Mouse (Mus musculus) stomach, embryonic 14.5 days (tissue): Measurements from ENCODE around the gene Skint7. TPM values are rescaled to one million over a fixed set of nuclear protein-coding genes. Genes with fewer than 3 reads are reported as not detected.
"Not testable (repeated sequence)": the region's sequence is repeated elsewhere in the genome, so short reads cannot be mapped to it uniquely, and the experiment has no call there.

Experiments
- ATAC-seq: fragments of 200-750 bp; cut with Nextera tagmentation; 2 replicates; pipeline ENCODE4 v1.8.0; 2017; ENCODE audit warnings: low read depth, moderate TSS enrichment; ENCODE audit not compliant: insufficient number of reproducible peaks, insufficient read depth, low FRiP score
- H3K27ac ChIP-seq: fragments of 300-500 bp; sonication (generic); 2 replicates; pipeline ENCODE4 v1.5.1; 2014; ENCODE audit warnings: mild to moderate bottlenecking, low read length, moderate library complexity, mixed read lengths
- H3K27me3 ChIP-seq: fragments of 300-500 bp; sonication (generic); 2 replicates; pipeline ENCODE4 v1.6.1; 2014; ENCODE audit warnings: low read length, control low read depth, mixed read lengths; ENCODE audit not compliant: control insufficient read depth, insufficient read depth
- H3K36me3 ChIP-seq: fragments of 300-500 bp; sonication (generic); 2 replicates; pipeline ENCODE4 v1.6.1; 2014; ENCODE audit warnings: mild to moderate bottlenecking, control low read depth, low read length, moderate library complexity, mixed read lengths; ENCODE audit not compliant: control insufficient read depth, insufficient read depth
- H3K4me1 ChIP-seq: fragments of 300-500 bp; sonication (generic); 2 replicates; pipeline ENCODE4 v1.6.1; 2014; ENCODE audit warnings: low read length, control low read depth, mixed read lengths; ENCODE audit not compliant: control insufficient read depth, insufficient read depth
- H3K4me2 ChIP-seq: fragments of 300-500 bp; sonication (generic); replicated peaks from 2 replicates; pipeline ENCODE4 v1.6.1; 2014; ENCODE audit warnings: low read depth, low read length, control low read depth
- H3K4me3 ChIP-seq: fragments of 300-500 bp; sonication (generic); 2 replicates; pipeline ENCODE4 v1.5.1; 2014; ENCODE audit warnings: low read depth, low read length, control low read depth
- H3K9ac ChIP-seq: fragments of 300-500 bp; sonication (generic); replicated peaks from 2 replicates; pipeline ENCODE4 v1.6.1; 2014; ENCODE audit warnings: low read depth, mild to moderate bottlenecking, control low read depth, low read length, moderate library complexity, mixed read lengths
- H3K9me3 ChIP-seq: fragments of 300-500 bp; sonication (generic); 2 replicates; pipeline ENCODE4 v1.6.1; 2016; ENCODE audit warnings: low read depth, low read length, control low read depth; ENCODE audit not compliant: control insufficient read depth
- WGBS: fragments of 180-500 bp; shearing (Covaris S2); extraction: QIAGEN DNeasy Blood & Tissue Kit; methylation state at CpG from one replicate; pipeline ENCODE4 v1.1.7; 2014; 5-methylcytosine and 5-hydroxymethylcytosine counted together
- polyA plus RNA-seq: library from polyadenylated mRNA; unstranded; fragments of >200 nt; fragmentation: Nextera tagmentation; extraction: Ambion mirVana; gene quantifications from 2 replicates; pipeline ENCODE4 v1.2.1, GENCODE M21; 2014

The Skint7 gene
- polyA plus RNA-seq: not detected in 2 replicates

DNA sequence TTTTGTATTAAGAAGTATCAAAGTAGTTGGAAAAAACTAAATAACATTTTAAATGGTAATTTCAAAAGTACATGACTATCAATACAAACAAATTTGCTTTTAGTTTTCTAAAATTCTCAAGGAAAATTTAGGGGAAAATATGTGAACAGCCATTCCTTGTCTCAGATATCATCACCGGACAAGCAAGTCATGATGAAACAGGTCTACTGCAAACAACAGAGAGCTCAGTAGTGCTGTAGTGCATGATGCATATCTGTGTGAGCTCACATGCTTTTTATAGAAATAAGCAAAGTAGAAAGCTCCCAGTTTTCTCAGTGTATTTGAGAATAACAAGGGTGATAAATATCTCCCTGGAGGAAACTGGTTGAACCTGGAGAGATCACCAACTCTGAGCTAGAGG, at the start of gene Skint7:
Skint7 (plus strand) TSS at position 301 of the 400 bp plus-strand sequence.
- no peaks in the 10 kb centered on the region for H3K27me3 ChIP-seq
- no peaks in the 10 kb centered on the region for H3K36me3 ChIP-seq
- no peak within 1 kb of the TSS for H3K9ac ChIP-seq
- H3K4me1 ChIP-seq: no peaks in the 10 kb centered on the region
- no peak within 1 kb of the TSS for H3K4me3 ChIP-seq
- no peaks in the 10 kb centered on the region for H3K9me3 ChIP-seq
- no peak for ATAC-seq
- H3K4me2 ChIP-seq: no peak within 1 kb of the TSS
- no peak within 1 kb of the TSS for H3K27ac ChIP-seq
- WGBS: 94% methylated on average over 1 of the region's 1 CpGs

DNA sequence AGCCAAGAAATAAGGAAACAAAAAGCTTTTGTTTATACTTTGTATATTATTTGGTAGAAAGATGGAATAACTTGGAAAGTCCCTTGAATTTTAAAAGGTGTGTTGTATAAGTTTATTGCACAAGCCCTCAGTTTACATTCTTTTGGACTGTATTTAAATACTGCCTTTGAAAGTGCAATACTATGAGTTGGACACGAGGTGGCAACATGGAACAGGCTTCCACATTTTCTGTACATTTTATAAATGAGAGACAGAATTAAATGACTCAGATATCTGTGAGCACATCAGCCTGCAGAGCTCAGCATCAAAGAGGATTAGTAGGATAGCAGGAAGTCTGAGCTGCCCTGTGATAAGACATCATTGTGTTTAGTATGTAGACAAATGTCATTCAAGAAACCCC, 11.4 kb upstream of the Skint7 start:
- Histone ChIP-seq H3K9me3 (no peaks in the 10 kb centered on the region), H3K27me3 (no peaks in the 10 kb centered on the region), H3K36me3 (no peaks in the 10 kb centered on the region), H3K27ac (no peak overlapping the region), H3K9ac (no peak overlapping the region), H3K4me2 (no peak overlapping the region), H3K4me1 (no peaks in the 10 kb centered on the region), H3K4me3 (no peak overlapping the region)
- WGBS: 11% methylated on average over 1 of the region's 1 CpGs
- ATAC-seq: no peak

DNA sequence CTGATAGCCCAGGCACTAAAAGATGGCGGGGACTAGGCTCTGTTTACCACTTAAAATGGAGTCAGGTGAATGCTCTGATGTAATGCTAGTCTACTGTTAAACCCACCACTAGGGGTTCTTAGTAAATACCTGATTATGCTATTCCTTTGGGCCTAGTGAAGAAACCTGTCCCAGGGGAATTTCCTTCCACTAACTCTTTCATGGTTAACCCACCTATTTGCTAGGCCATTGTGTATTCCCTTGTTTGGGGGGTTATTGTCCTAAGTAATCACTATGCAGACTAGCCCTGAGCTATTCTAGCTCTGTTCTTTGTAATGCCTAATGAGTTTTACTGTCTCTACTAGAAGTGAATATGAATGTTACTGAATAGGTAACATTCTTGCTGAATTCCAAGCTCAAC, 9.5 kb upstream of the Skint7 start:
- H3K4me3 ChIP-seq, H3K27me3 ChIP-seq, H3K4me2 ChIP-seq, ATAC-seq, H3K36me3 ChIP-seq, H3K4me1 ChIP-seq, H3K9ac ChIP-seq, H3K27ac ChIP-seq, H3K9me3 ChIP-seq: not testable (repeated sequence)
- WGBS: 67% methylated on average over 1 of the region's 1 CpGs

DNA sequence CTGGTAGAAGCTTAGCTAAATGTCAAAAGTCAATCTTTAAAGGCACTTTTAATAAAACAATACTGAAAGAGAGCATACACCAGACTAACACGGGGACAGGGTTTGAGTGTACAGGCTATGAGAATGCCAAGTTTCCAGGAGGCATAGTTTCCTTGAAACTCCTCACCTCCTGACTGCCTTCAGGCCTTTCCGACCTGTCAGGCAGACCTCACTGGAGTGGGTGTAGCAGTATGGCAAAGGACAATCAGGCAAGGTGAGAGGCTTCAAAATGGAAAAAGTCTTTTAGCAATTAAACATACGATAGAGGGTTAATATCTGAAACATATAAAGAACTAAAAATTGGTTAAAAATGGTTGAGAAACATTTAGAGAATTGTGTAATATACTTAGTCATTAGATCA, 9.1 kb upstream of the Skint7 start:
- Histone ChIP-seq H3K27me3 (no peaks in the 10 kb centered on the region), H3K4me2 (no peak overlapping the region), H3K9me3 (no peaks in the 10 kb centered on the region), H3K9ac (no peak overlapping the region), H3K4me1 (no peaks in the 10 kb centered on the region), H3K4me3 (no peak overlapping the region), H3K36me3 (no peaks in the 10 kb centered on the region), H3K27ac (no peak overlapping the region)
- no peak for ATAC-seq
- WGBS: 73% methylated on average over 3 of the region's 3 CpGs

DNA sequence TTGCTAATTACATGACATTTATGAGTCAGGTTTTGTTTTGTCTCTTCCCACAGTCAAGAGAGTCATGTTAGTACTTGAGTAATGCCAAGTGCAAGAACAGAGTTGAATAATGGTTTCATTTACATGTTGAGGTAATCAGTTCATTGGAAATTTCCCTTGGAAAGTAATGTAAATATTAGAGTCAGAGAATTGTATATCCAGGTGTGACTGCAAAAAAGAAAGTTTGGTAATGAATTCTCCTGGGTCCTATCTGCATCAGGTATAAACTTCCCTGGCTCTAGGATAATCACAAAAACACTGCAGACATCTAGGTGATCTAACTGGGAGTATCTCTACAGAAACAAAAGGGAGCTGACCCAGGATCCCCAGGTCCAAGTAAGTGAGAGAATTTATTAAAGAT, 33.2 kb downstream of the Skint7 start, which contains the start of gene Skint1:
Skint1 (plus strand) TSS at position 301 of the 400 bp plus-strand sequence.
- Histone ChIP-seq H3K36me3 (no peaks in the 10 kb centered on the region), H3K4me2 (no peak within 1 kb of the TSS), H3K27me3 (no peaks in the 10 kb centered on the region), H3K9me3 (no peaks in the 10 kb centered on the region), H3K4me1 (no peaks in the 10 kb centered on the region), H3K27ac (no peak within 1 kb of the TSS), H3K9ac (no peak within 1 kb of the TSS), H3K4me3 (no peak within 1 kb of the TSS)
- ATAC-seq: no peak

Other genes starting within 250 kb of the Skint7 start
- gene Slc5a9, start 70.0 kb upstream of the Skint7 start, polyA plus RNA-seq: 2.5 and 3.6 TPM in 2 replicates
- gene Skint8, start 53.5 kb upstream of the Skint7 start, polyA plus RNA-seq: 0.14 and 0.16 TPM in 2 replicates
- gene Skint1, start 33.3 kb downstream of the Skint7 start, polyA plus RNA-seq: not detected in 2 replicates
- gene Skint4, start 99.1 kb downstream of the Skint7 start, polyA plus RNA-seq: not detected in 2 replicates